Mouse (Mus musculus): ENCODE data around the gene Dand5. TPM values are rescaled to one million over a fixed set of nuclear protein-coding genes. Genes with fewer than 3 reads are reported as not detected.
"Not testable (repeated sequence)": the region's sequence is repeated elsewhere in the genome, so short reads cannot be mapped to it uniquely, and the experiment has no call there.

The Dand5 gene
- polyA plus RNA-seq, 1 experiment from 2014 or later = 6.6 TPM

DNA sequence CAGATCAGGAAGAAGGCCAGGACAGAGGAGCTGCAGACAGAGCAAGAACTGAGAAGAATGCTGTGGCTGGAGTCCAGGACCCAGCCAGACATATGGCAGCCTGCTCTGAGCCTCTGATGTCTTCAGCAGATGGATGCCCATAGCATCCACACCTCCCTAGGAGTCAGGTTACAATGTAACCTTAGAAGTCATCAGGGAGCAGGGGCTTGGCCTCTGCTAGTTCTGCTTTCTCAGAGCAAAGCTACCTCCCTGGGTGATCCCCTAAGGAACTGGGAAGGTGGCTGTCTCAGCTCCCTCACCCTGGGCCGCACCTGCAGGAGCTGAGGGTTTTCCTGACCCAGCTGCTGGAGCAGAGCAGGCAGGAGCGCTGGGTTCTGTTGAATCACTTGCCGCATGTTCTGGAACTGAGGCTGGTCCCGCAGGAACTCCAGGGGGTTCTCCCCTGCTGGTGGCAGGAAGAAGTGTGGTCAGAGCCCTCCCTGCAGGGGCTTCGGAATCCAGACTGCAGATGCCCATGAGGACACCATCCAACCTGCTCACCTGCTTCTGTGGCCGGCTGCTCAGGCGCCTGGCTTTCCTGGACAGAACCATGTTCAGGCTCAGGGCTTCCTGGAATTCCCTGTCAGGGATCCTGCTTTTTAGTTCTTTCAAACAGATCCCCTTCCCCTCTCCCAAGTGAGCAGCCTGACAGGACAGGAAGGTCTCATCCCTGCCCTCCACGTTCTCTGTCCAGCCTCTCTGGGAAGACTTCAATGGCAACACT lies 14.7 kb upstream of the Dand5 start:
- Histone ChIP-seq H3K36me3 (ENCODE audit: control insufficient read depth, insufficient read depth) (peaks cover 50% of the 10 kb centered on the region), H3K27ac (ENCODE audit: low read length) (no peak overlapping the region), H3K4me1 (ENCODE audit: control insufficient read depth, insufficient read depth, low read length) (peaks cover 23% of the 10 kb centered on the region), H3K4me3 (ENCODE audit: low read length) (no peak overlapping the region), H3K4me2 (ENCODE audit: low read depth, low read length) (no peak overlapping the region), H3K9ac (ENCODE audit: low read length) (no peak overlapping the region), H3K9me3 (replicated peaks; ENCODE audit: control insufficient read depth, low read length) (no peaks in the 10 kb centered on the region), H3K27me3 (ENCODE audit: control insufficient read depth, insufficient read depth, low read length) (no peaks in the 10 kb centered on the region)
- 66% methylated on average over 8 of the region's 8 CpGs for WGBS
- no peak for ATAC-seq (replicated peaks; ENCODE audit: extremely low read depth, insufficient read depth, low FRiP score)

DNA sequence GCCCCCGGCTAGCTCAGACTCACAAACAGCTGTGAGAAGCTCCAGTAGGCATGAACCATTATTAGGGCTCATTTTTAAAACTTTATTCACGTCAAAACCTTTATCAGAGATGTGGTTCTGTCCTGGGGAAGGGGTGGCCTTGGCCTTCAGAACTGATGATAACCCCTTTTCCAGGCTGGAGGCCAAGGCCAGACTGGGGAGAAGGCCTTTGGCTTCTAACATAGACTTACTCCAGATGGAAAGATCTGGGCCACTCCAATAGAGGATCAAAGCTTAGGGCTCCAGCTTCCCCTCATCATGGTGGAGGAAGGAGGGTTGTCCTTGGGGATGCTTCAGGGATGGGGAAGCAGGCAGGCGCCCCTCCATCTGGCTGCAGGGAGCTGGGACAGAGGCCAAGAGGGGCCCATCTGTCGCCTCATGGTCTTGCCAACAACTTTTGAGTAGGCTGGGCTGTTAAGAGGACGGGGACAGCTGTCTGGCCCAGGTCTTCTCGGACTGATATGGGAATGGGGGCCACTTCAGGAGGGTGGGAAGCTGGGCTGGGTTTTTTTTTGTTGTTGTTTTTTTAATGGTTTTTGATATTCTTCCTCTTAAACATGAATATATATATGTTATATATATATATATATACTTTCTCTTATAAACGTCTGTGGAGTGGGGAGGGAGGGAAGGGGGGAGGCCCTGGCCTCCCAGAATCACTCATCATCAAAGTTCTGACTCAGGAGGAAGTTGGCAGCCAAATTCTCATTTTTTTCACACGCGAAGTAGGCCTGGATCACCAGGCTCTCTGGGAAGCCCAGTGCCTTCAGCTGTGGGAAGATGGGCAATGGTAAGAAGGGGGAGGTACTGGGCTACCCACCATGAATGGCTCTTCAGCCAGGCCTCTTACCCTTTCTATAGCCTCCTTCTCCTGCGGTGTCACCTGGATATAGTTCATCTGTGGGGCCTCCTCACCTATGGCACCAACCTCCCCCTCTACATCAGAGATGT lies 12.5 kb upstream of the Dand5 start:
- Histone ChIP-seq H3K9ac (ENCODE audit: low read length) (no peak overlapping the region), H3K27ac (ENCODE audit: low read length) (peak overlapping the region; percentile 49; the same call in 1 of the 2 replicates), H3K4me1 (ENCODE audit: control insufficient read depth, insufficient read depth, low read length) (peaks cover 23% of the 10 kb centered on the region), H3K27me3 (ENCODE audit: control insufficient read depth, insufficient read depth, low read length) (no peaks in the 10 kb centered on the region), H3K36me3 (ENCODE audit: control insufficient read depth, insufficient read depth) (peaks cover 39% of the 10 kb centered on the region), H3K4me3 (ENCODE audit: low read length) (no peak overlapping the region), H3K4me2 (ENCODE audit: low read depth, low read length) (no peak overlapping the region), H3K9me3 (replicated peaks; ENCODE audit: control insufficient read depth, low read length) (no peaks in the 10 kb centered on the region)
- 42% methylated on average over 10 of the region's 10 CpGs for WGBS
- peak; percentile 31; the same call in 1 of the 2 replicates for ATAC-seq (replicated peaks; ENCODE audit: extremely low read depth, insufficient read depth, low FRiP score)

DNA sequence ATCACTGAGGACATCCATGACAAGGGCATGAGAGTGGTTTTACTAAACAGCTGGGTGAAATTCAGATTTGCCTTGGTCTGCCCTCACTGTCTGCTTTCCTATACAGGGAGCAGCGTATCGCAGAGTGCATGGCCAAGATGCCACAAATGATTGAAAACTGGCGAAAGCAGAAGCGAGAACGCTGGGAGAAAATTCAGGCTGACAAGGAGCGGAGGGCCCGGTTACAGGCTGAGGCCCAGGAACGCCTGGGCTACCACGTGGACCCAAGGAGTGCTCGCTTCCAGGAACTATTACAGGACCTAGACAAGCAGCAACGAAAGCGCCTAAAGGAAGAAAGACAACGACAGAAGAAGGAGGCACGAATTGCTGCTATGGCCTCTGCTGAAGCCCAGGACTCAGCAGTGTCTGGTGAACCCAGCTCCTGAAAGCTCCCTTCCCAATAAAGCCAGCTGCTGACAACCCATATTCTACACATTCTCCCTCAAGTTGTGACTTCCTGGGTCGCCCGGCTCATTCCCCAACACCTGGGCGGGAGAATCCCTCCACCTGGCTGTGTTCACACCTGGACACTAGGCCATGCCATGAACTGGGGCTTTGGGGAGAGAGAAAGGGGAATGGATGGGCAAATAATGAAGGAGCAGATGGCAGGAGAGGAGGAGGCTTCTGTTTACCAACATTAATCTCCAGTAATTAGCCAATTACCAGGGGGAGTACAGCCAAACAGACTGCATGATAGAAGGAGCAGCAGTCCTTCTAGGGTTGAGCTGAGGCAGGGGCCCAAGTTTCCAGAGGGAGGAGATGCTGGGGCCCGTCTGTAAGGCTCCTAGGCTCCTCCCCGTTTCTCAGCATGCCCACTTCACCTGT lies 11.6 kb upstream of the Dand5 start:
- H3K4me1 ChIP-seq (ENCODE audit: control insufficient read depth, insufficient read depth, low read length) = peaks cover 17% of the 10 kb centered on the region
- WGBS = 86% methylated on average over 19 of the region's 19 CpGs
- no peak overlapping the region for H3K9ac ChIP-seq (ENCODE audit: low read length)
- peaks cover 39% of the 10 kb centered on the region for H3K36me3 ChIP-seq (ENCODE audit: control insufficient read depth, insufficient read depth)
- no peaks in the 10 kb centered on the region for H3K27me3 ChIP-seq (ENCODE audit: control insufficient read depth, insufficient read depth, low read length)
- ATAC-seq (replicated peaks; ENCODE audit: extremely low read depth, insufficient read depth, low FRiP score) = no peak
- no peaks in the 10 kb centered on the region for H3K9me3 ChIP-seq (replicated peaks; ENCODE audit: control insufficient read depth, low read length)
- peak overlapping the region; percentile 49; the same call in 1 of the 2 replicates for H3K27ac ChIP-seq (ENCODE audit: low read length)
- H3K4me3 ChIP-seq (ENCODE audit: low read length) = no peak overlapping the region
- H3K4me2 ChIP-seq (ENCODE audit: low read depth, low read length) = no peak overlapping the region

DNA sequence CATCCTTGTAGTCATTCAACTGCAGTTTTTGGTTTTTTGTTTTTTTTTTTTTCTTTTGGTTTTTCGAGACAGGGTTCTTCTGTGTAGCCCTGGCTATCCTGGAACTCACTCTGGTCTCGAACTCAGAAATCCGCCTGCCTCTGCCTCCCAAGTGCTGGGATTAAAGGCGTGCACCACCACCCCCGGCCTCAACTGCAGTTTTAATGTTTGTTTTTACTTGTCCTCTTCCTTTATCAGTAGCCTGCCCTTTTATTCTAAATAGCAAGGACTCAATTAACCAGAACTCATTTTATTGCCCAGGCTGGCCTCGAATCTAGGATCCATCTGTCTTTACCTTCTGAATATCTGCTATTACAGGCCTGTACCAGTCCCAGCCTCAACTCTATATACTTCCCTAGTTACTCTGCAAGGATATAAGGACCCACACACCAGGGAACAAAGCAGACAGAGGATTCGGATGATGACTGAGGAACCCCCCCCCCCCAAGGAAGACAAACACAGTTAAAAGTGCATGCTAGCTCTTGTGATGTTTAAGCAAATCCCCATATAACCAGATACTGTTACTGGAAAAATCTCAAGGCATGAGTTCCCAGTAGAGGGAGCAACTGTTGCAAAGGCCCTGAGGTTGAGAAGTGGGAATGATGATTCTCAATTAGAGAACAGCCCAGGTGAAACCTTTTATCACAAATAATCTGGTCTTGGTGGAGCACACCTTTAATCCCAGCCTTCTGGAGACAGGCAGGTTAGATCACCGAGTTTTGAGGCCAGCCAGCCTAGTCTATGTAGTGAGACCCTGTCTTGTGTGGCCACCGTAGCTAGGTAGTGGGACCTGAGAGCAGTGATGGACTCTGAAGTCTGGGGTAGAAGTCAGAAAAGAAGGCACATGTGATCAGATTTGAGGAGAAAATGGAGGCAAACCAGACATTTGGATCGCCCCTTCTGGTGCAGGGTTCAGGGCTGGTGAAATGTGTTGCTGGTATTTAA lies 10.4 kb upstream of the Dand5 start:
- WGBS = 57% methylated on average over 10 of the region's 10 CpGs
- no peak for ATAC-seq (replicated peaks; ENCODE audit: extremely low read depth, insufficient read depth, low FRiP score)

DNA sequence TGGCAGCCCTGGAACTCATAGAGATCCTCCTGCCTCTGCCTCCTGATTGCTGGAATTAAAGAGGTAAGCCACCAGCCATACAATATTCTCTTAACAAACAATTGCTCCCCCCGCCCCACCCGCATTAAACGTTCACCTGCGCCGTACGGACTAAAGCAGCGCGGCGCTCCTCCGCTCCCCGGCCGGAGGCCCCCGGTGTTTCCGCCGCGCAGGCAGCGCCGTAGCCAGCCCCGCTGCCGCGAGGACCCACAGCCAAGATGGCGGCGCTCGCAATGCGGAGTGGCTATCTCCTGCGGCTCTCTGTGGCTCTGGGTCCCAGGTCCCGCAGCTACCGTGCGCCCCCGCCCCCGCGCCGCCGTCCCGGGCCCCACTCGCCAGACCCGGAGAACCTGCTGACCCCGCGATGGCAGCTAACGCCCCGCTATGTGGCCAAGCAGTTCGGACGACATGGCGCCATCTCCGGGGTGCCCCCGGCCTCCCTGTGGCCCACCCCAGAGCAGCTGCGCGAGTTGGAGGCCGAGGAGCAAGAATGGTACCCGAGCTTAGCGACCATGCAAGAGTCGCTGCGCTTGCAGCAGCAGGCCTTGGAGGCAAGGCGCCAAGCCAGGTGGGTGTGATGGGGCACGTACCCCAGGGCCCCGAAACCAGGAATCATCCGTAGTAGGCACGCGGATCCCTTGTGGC lies 9.6 kb upstream of the Dand5 start:
- peaks cover 27% of the 10 kb centered on the region for H3K36me3 ChIP-seq (ENCODE audit: control insufficient read depth, insufficient read depth)
- WGBS = under 1% methylated on average over 59 of the region's 59 CpGs
- H3K4me2 ChIP-seq (ENCODE audit: low read depth, low read length) = peak overlapping the region; percentile 73
- H3K27me3 ChIP-seq (ENCODE audit: control insufficient read depth, insufficient read depth, low read length) = no peaks in the 10 kb centered on the region
- peak overlapping the region; percentile 99 for H3K9ac ChIP-seq (ENCODE audit: low read length)
- peaks cover 17% of the 10 kb centered on the region for H3K4me1 ChIP-seq (ENCODE audit: control insufficient read depth, insufficient read depth, low read length)
- peak overlapping the region; percentile 96 for H3K4me3 ChIP-seq (ENCODE audit: low read length)
- peak; percentile 56; the same call in 1 of the 2 replicates for ATAC-seq (replicated peaks; ENCODE audit: extremely low read depth, insufficient read depth, low FRiP score)
- H3K27ac ChIP-seq (ENCODE audit: low read length) = peak overlapping the region; percentile 95
- no peaks in the 10 kb centered on the region for H3K9me3 ChIP-seq (replicated peaks; ENCODE audit: control insufficient read depth, low read length)

More for the DNA sequence above, 10.4 kb upstream of the Dand5 start:
- Histone ChIP-seq H3K27me3 (ENCODE audit: control insufficient read depth, insufficient read depth, low read length) (no peaks in the 10 kb centered on the region), H3K36me3 (ENCODE audit: control insufficient read depth, insufficient read depth) (peaks cover 35% of the 10 kb centered on the region), H3K4me2 (ENCODE audit: low read depth, low read length) (peak overlapping the region; percentile 73), H3K4me3 (ENCODE audit: low read length) (peak overlapping the region; percentile 96), H3K4me1 (ENCODE audit: control insufficient read depth, insufficient read depth, low read length) (peaks cover 17% of the 10 kb centered on the region), H3K27ac (ENCODE audit: low read length) (peak overlapping the region; percentile 95), H3K9ac (ENCODE audit: low read length) (peak overlapping the region; percentile 99), H3K9me3 (replicated peaks; ENCODE audit: control insufficient read depth, low read length) (no peaks in the 10 kb centered on the region)

DNA sequence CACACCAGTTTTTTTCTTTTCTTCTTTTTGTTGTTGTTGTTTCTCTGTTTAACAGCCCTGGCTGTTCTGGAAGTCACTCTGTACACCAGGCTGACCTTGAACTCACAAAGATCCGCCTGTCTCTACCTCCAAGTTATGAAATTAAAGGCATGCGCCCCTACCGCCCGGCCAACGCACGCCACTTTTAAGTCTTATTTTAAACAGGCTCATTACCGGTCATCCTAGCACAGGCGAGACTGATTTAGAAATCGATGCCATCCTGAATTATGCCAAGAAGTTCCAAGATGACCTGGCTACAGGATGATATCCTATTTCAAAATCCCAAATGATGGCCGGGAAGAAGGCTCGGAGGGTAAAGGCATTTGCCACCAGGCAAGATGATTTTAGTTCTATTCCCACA lies 8.9 kb upstream of the Dand5 start, which contains the start of gene Gadd45gip1:
Gene Gadd45gip1, plus strand, starts transcription at position 33 of the 400 bp plus-strand sequence.
- Histone ChIP-seq H3K4me1 (ENCODE audit: control insufficient read depth, insufficient read depth, low read length) (peaks cover 17% of the 10 kb centered on the region), H3K4me2 (ENCODE audit: low read depth, low read length) (peak within 1 kb of the TSS; percentile 73), H3K27ac (ENCODE audit: low read length) (peak within 1 kb of the TSS; percentile 95), H3K9ac (ENCODE audit: low read length) (peak within 1 kb of the TSS; percentile 99), H3K27me3 (ENCODE audit: control insufficient read depth, insufficient read depth, low read length) (no peaks in the 10 kb centered on the region), H3K4me3 (ENCODE audit: low read length) (peak within 1 kb of the TSS; percentile 96), H3K9me3 (replicated peaks; ENCODE audit: control insufficient read depth, low read length) (no peaks in the 10 kb centered on the region), H3K36me3 (ENCODE audit: control insufficient read depth, insufficient read depth) (peaks cover 21% of the 10 kb centered on the region)
- no peak for ATAC-seq (replicated peaks; ENCODE audit: extremely low read depth, insufficient read depth, low FRiP score)
- WGBS = 54% methylated on average over 11 of the region's 11 CpGs

DNA sequence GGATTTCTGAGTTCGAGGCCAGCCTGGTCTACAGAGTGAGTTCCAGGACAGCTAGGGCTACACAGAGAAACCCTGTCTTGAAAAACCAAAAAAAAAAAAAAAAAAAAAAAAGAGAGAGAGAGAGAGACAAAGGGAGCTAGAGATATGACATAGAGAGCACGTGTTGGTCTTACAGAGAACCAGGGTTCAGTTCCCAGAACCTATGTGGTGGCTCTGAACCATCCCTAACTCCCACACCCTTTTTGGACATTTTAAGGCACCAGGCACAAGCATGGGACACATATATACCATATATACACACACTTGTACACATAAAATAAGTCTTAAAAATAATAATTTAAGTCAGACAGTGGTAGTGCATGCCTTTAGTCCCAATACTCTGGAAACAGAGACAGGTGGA lies 3.9 kb upstream of the Dand5 start:
- H3K4me2 ChIP-seq (ENCODE audit: low read depth, low read length); ATAC-seq (replicated peaks; ENCODE audit: extremely low read depth, insufficient read depth, low FRiP score); H3K36me3 ChIP-seq (ENCODE audit: control insufficient read depth, insufficient read depth); H3K9ac ChIP-seq (ENCODE audit: low read length); H3K9me3 ChIP-seq (replicated peaks; ENCODE audit: control insufficient read depth, low read length); H3K27ac ChIP-seq (ENCODE audit: low read length); H3K27me3 ChIP-seq (ENCODE audit: control insufficient read depth, insufficient read depth, low read length); H3K4me3 ChIP-seq (ENCODE audit: low read length): not testable (repeated sequence)
- peaks cover 11% of the 10 kb centered on the region for H3K4me1 ChIP-seq (ENCODE audit: control insufficient read depth, insufficient read depth, low read length)
- 85% methylated on average over 2 of the region's 2 CpGs for WGBS
